Mouse (Mus musculus): ENCODE measurements around the gene Vwc2.

DNA sequence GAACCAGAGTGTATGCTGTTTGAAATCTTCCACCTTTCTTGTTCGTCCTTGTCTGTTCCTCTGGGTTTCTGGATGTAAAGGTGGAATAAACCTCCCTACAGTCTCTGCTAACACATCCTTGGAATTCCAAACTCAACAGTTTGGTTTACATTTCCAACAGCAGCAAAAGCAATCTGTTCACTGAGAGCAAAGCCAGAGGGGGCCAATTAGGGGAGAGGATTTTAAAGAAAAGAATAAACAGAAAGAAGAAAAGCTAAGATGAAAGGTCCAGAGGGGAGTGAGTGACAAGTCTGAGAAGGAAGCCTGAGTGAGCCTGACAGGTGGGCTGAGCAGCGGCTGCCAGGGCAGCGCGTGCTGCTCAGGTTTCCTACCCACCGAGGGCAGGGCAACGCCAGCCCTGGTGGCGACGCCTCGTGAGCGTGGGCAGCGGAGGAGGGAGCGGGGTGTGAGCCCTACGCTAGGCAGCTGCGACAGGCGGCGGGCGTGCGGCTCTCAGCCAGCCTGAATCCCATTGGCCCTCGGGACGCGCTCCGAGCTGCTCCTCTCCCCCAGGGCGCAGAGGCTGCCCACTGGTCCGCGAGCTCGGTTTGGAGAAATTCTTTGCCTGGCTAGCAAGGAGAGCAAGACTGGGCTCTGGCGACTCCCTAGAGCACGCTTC, at the start of gene Vwc2:
- TF ChIP-seq TAL1 (IDR thresholded peaks at IDR 0.05; ENCODE audit: low read length) (no peak), GATA1 (IDR thresholded peaks at IDR 0.05; ENCODE audit: low read length) (no peak)
